Mouse (Mus musculus): ENCODE results near the gene Alkbh6. TPM values are rescaled to one million over a fixed set of nuclear protein-coding genes. Genes with fewer than 3 reads are reported as not detected.

The Alkbh6 gene
- total and polyA plus RNA-seq, 3 experiments = 16.2 to 24.6 TPM; not detected in 1

DNA sequence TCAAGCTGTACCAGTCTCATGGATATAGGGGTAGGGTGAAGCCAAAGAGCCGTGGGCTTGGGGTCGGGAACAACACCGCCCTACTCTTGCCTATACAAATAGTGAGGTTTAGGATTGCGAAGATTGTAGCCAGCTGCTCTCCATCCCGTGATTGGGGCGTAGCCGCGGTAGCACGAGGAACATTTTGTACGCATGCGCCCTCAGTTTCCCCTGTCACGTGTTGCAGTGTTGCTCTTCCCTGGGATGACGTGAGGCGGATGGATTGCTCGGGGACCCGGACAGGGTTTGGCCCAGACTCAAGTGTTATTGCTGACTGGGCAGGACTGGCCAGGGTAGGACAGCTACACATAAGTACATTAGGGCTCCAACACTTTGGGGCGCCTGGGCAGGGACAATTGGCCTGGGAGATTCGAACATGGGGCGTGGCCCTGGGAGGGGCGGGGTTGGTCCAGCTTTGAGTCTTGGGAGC, 27.8 kb upstream of the Alkbh6 start (continued):
- TF ChIP-seq CHD2 (IDR thresholded peaks at IDR 0.05; ENCODE audit: low read length) (no peak; the same call in 1 of the 2 replicates), POLR2AphosphoS2 (IDR thresholded peaks at IDR 0.05; ENCODE audit: low read length) (no peak), GABPA (IDR thresholded peaks at IDR 0.05; ENCODE audit: low read depth, low read length) (no peak), ZC3H11A (IDR thresholded peaks at IDR 0.05; ENCODE audit: low read depth, low read length) (no peak), EP300 (IDR thresholded peaks at IDR 0.05; ENCODE audit: low read depth in 1 of 2, low read length in 2 of 2) (no peak), RCOR1 (IDR thresholded peaks at IDR 0.05; ENCODE audit: low read depth, low read length) (no peak), JUND (IDR thresholded peaks at IDR 0.05; ENCODE audit: low read depth, low read length) (no peak), SIN3A (IDR thresholded peaks at IDR 0.05; ENCODE audit: low read length) (peak; percentile 23), USF2 (IDR thresholded peaks at IDR 0.05; ENCODE audit: borderline replicate concordance in 1 of 2, insufficient read depth in 1 of 2, low read depth in 1 of 2, low read length in 2 of 2) (peak; percentile 54 to 88; a peak in 3 of 4 replicates), TAL1 (IDR thresholded peaks at IDR 0.05; ENCODE audit: low read length) (no peak), TBP (IDR thresholded peaks at IDR 0.05; ENCODE audit: low read depth, low read length) (no peak), GATA1 (IDR thresholded peaks at IDR 0.05; ENCODE audit: low read depth, low read length) (no peak), POLR2AphosphoS5 (IDR thresholded peaks at IDR 0.05; ENCODE audit: borderline replicate concordance, low read depth, low read length) (no peak), TCF12 (IDR thresholded peaks at IDR 0.05; ENCODE audit: low read depth, low read length) (0 out of 2 replicates have a peak, but pooled peaks have one; percentile 32), USF1 (IDR thresholded peaks at IDR 0.05; ENCODE audit: low read depth, low read length) (peak; percentile 98), MXI1 (IDR thresholded peaks at IDR 0.05; ENCODE audit: low read depth, low read length) (peak; percentile 83; the same call in 1 of the 2 replicates), POLR2A (IDR thresholded peaks at IDR 0.05; ENCODE audit: control insufficient read depth in 1 of 2, insufficient read depth in 1 of 2, low read depth in 1 of 2, low read length in 2 of 2, poor library complexity in 1 of 2) (no peak), ETS1 (IDR thresholded peaks at IDR 0.05; ENCODE audit: low read depth, low read length) (no peak; the same call in none of the 2 replicates), MYB (IDR thresholded peaks at IDR 0.05; ENCODE audit: low read depth, low read length) (no peak), MAZ (IDR thresholded peaks at IDR 0.05; ENCODE audit: low read depth, low read length) (no peak), RAD21 (IDR thresholded peaks at IDR 0.05; ENCODE audit: low read depth, low read length) (no peak), E2F4 (IDR thresholded peaks at IDR 0.05; ENCODE audit: borderline replicate concordance, low read depth, low read length) (no peak)

DNA sequence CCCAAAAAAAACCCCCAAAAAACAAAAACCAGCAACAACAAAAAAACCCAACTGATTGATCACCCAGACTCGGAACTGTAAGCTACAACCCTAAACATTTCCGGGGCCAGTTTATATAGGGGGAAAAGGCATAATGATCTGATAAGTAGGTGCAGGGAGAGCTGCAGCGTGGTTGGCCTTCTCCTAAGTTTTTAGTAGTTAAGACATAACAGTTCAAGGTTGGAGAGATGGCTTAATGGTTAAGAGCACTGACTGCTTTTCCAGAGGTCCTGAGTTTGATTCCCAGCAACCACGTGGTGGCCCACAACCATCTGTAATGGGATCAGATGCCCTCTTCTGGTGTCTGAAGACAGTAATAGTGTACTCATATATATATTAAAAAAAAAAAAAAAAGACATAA, 27.0 kb upstream of the Alkbh6 start:
- Histone ChIP-seq H3K27me3 (ENCODE audit: control insufficient read depth in 1 of 2, insufficient read depth in 2 of 2, low read length in 2 of 2) (no peaks in the 10 kb centered on the region), H3K27ac (ENCODE audit: control insufficient read depth, low read depth, low read length) (peak overlapping the region; percentile 96), H3K9ac (ENCODE audit: control insufficient read depth, low read depth, low read length, poor library complexity, severe bottlenecking) (peak overlapping the region; percentile 71), H3K4me3 (ENCODE audit: control insufficient read depth in 1 of 2, insufficient read depth in 1 of 2, low read depth in 2 of 2, low read length in 2 of 2) (peak overlapping the region; percentile 71 to 80), H3K4me1 (ENCODE audit: control insufficient read depth in 1 of 2, insufficient read depth in 2 of 2, low read length in 2 of 2) (peaks cover 0 to 8% of the 10 kb centered on the region in 2 experiments; a peak in 1 of 4 replicates), H3K79me2 (ENCODE audit: control insufficient read depth, insufficient read depth, low read length, poor library complexity) (peaks cover 10% of the 10 kb centered on the region), H3K36me3 (ENCODE audit: control insufficient read depth in 1 of 2, insufficient read depth in 2 of 2, low read length in 2 of 2) (peaks cover 0 to 11% of the 10 kb centered on the region in 2 experiments; a peak in 2 of 4 replicates), H3K9me3 (replicated peaks; ENCODE audit: insufficient read depth, low read length) (no peaks in the 10 kb centered on the region)
- peak; percentile 74; the same call in 1 of the 2 replicates for TF ChIP-seq TBP (IDR thresholded peaks at IDR 0.05; ENCODE audit: low read depth, low read length)
- no peak for TF ChIP-seq RCOR1 (IDR thresholded peaks at IDR 0.05; ENCODE audit: low read depth, low read length)
- 0 out of 2 replicates have a peak, but pooled peaks have one; percentile 54 for TF ChIP-seq MYC (IDR thresholded peaks at IDR 0.05; ENCODE audit: low read depth, low read length)
- TF ChIP-seq ELF1 (IDR thresholded peaks at IDR 0.05; ENCODE audit: low read depth, low read length) = 0 out of 2 replicates have a peak, but pooled peaks have one; percentile 1
- 0 out of 2 replicates have a peak, but pooled peaks have one; percentile 4 for TF ChIP-seq ETS1 (IDR thresholded peaks at IDR 0.05; ENCODE audit: low read depth, low read length)
- TF ChIP-seq MEF2A (IDR thresholded peaks at IDR 0.05; ENCODE audit: extremely low read depth, insufficient replicate concordance, low read depth, low read length, poor library complexity, severe bottlenecking) = no peak
- DNase-seq (ENCODE audit: low read depth, low spot score) = peak; percentile 68

Measured in MEL (cell line).